Mouse (Mus musculus): ENCODE data around the gene Gramd1b.
A peak's percentile ranks its signal among the peaks of the same experiment; 100 is the strongest.

The Gramd1b gene

DNA sequence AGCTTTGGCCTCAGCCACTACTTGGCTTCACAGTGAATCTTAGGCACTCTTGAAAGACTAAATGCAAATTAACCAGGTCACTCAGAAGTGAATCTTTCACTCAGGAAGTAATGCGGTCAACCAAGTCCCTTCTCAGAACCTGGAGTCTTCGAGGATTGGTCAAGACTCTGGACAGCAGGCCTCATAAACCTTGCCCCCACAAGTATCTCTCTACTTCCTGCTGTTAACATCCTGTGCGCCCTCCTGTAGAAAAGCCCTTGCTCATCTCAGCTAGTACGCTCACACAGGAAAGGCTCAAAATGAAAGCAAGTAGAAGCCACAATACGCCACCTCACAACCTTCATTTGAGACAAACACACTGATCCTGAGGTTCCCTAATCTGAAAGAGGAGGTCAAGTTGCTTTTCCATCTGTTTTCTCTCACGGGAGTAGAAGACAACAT lies 107.7 kb downstream of the Gramd1b start:
- no peak for DNase-seq (ENCODE audit: low spot score)

DNA sequence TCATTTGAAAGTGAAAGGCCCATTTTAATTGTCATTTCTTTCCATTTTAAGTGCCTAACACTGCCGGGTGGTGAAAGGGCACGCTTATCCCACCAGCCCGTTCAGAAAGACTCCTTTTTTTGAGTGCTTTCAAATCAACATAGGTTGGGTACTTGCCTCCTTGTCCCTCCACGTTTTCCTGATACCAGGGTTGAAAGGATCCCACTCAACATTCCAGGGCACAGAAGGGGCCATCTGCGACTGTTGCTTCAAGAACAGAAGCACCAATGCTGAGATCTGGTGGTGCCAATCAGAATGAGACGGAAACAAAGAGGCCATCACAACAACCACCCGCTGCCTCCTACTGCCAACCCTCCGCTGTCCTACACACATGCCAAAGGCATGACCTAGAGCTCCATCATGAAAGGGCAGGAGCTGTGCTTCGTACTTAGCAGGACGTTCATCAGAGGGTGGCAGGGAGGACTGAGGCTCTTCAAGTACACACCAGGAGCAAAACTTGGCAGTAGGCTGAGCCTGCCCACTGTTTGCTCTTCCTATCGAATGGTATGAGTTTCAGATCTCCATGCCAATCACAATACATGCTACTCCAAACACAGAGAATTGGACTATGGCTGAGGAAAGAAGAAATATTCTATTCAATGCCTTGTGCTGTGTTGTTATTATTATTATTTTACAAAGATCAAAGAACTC lies 108.7 kb downstream of the Gramd1b start:
- DNase-seq (ENCODE audit: low spot score) = no peak

GRCm38 (mm10) chr9:40420652-40421335 lies 110.4 kb downstream of the Gramd1b start:
- no peak for DNase-seq (ENCODE audit: low spot score)

GRCm38 (mm10) chr9:40418803-40419202 lies 112.4 kb downstream of the Gramd1b start:
- DNase-seq (ENCODE audit: low spot score) = no peak

GRCm38 (mm10) chr9:40416150-40416549 lies 115.0 kb downstream of the Gramd1b start:
- no peak for DNase-seq (ENCODE audit: low spot score)

DNA sequence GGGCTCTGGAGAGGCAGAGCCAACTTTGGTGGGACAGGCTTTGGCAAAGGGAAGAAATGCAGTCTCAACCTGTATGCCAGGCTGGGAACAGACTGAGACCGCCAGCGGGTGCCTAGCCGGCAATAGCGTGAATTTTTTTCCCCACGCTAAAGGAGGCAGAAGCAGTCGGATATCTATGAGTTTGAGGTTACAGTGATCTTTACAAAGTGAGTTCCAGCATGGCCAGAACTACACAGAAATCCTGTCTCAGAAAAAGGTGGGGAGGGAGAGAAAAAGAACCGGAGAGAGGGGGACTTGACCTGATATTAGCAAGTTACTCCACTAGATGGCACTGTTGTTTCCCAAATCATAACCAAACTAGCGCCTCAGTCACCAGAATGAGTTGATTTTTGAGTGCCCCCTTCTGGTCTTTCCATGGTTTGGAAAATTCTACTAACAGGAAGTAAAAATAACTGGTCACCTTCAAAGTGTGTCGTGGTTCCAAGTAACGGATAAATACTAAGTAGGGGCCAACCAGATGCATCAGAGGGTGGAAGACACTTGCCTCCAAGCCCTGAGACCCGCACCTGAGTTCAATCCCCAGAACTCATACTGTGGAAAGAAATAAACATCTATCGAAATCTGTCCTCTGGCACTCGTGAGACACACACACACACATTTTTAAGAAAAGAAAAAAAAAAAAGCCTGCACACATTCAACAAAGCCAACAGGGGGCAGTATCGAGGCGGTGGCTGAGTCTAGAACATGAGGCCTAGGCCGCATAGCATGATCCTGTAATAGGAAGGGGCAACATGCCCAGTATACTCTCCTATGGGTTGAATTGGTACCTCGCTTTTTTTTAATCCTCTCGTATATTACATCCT lies 116.0 kb downstream of the Gramd1b start:
- DNase-seq (ENCODE audit: low spot score) = peak; percentile 92

GRCm38 (mm10) chr9:40414498-40414903 lies 116.7 kb downstream of the Gramd1b start:
- DNase-seq (ENCODE audit: low spot score) = peak; percentile 87

- DNase-seq (ENCODE audit: low spot score) = peak; percentile 50
Observed at GRCm38 (mm10) chr9:40413601-40414000, 117.6 kb downstream of the Gramd1b start.

DNA sequence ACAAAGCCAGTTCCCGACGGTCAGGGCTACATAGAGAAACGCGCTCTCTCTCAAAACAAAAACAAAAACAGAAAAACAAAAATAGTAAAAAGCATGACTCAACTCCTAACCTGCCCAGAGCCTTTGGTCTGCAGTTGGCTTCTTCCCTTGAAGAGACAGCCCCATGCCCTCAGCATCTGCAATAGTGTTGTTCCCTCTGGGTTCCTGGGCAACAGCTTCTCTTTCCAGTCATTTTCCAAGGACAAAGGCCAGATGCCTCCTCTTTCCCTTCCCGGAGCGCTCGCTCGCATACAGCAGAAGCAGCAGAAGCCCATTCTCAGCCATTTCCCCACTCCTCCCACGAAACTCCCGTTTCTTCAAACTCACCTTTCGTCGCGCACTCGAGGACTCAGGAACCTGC lies 118.3 kb downstream of the Gramd1b start:
- DNase-seq (ENCODE audit: low spot score) = peak; percentile 78

DNA sequence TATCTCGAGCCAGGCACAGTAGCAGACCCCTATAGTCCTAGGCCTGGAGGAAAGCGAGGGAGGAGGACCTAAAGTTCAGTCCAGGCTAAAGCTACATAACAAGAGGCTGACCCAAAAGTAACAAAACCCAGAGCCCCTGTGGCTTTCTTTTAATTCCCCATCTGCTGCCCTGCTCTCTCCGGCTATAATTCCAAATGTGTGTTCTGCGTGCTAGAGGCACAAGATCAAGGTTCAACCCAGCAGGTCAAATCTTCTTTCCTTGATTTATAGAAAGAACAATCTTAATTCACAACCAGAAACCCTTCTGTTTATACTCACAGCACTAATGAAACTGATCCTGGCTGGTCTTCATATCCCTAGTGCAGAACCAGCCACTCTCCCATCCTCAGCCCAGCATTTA lies 118.9 kb downstream of the Gramd1b start:
- DNase-seq (ENCODE audit: low spot score) = peak; percentile 51

DNA sequence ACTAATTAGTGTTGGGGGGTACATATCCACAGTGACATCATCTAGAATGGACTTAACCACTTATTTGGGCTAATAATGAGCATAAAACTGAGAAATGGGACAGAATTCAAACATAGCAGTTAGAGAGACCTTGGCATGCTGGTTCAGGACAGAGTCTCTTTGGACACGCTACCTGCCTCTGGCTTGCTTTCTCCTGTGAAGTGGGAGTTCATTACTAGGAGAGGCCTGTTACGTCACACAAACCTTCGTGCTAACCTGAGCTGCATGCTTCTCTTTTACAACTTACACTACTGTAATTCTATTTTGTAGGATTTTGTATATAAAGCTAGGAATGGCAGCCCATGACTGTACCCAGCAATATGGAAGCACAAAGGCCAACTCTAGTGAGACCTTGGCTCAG lies 120.3 kb downstream of the Gramd1b start:
- no peak for DNase-seq (ENCODE audit: low spot score)

- no peak for DNase-seq (ENCODE audit: low spot score)
Observed at GRCm38 (mm10) chr9:40409071-40409470, 122.1 kb downstream of the Gramd1b start.

DNA sequence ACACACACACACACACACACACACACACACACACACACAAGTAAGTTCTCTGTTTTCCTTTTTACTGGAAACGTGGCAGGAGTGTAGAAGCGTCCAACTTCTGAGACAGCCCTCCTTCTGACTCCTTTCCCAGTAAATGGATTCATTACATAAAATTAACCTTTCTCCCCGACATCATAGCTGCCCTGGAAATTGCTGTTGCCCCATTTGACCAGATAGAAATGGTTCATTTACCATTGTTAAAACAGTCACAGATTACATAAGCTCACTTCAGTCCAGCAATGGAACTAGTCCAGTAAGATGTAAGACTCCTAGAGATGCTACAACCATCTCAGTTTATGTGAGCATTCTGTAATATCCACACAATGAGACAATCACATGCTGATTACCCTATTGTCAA lies 122.8 kb downstream of the Gramd1b start:
- no peak for DNase-seq (ENCODE audit: low spot score)

DNA sequence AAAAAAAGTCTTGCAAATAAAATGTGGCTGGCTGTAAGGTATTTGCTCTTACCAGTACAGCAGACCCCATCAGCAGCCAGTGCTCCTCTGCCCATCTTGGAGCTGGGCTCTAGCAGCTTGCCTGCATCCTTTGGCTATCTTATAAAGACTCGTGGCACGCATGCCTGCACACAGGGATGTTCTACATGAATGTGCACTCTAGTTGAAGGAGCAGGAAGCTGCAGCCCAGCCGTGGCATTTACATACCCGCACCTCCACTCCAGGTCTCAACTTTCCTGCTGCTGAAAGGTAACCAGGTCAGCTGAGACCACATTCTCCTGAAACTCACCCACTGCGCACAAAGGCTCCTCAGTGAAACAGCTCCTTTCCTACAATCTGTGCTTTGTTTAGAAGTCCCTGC lies 123.3 kb downstream of the Gramd1b start:
- no peak for DNase-seq (ENCODE audit: low spot score)

GRCm38 (mm10) chr9:40405804-40406203 lies 125.4 kb downstream of the Gramd1b start:
- DNase-seq (ENCODE audit: low spot score) = no peak

DNA sequence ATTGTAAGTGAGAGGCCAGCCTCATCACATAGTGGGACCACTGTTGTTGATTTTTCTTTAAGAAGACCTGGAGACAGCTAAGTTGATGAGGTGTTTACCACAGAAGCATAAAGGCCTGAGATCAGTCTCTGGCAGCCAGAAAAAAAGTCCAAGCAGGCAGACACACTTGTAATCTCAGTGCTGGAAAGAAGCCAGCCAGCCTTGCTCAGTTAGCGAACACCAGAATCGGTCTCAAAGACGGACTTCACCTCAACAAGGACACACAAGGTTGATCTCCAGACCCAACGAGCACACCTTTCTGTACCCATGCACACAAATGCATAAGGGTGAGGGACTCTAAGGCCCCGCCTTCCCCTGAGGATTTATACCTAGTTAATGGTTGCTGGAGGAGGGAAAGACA lies 125.9 kb downstream of the Gramd1b start:
- peak; percentile 34 for DNase-seq (ENCODE audit: low spot score)

DNA sequence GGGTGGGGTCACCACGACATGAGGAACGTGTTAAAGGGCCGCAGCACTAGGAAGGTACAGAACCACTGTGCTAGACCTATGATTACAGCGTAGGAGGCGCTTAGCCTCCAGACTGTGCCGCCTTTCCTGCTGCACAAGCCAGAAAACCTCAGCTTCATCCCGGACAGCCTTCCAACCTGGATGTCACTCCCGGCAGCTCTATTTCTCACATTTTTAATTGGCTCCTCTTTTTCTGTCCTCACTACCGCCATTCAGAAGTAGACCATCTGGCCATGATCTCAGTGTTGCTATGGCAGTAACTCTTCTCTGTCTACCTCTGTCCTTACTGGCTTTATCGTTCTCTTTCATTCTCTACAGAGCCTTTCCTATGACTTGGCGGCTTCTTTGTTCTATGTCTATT lies 126.5 kb downstream of the Gramd1b start:
- DNase-seq (ENCODE audit: low spot score) = no peak

DNA sequence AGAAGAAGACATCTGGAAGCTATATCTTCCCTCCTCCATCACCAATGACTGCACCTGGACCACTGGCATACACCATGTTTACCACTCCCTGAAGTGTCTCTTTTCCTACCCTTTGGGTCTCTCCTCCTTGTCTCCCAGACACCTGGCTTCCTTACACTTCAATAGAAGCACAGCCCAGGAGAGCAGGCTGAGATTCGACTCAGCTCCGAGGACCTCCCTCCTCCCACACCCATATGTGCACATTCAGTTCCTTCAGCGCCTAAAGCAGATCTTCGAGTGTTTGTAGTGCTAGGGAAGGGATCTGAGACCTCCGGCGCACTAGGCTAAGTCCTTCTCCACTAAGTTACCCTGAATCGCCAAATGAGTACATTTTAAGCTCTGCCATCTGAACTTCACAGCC lies 127.4 kb downstream of the Gramd1b start:
- DNase-seq (ENCODE audit: low spot score) = no peak

DNA sequence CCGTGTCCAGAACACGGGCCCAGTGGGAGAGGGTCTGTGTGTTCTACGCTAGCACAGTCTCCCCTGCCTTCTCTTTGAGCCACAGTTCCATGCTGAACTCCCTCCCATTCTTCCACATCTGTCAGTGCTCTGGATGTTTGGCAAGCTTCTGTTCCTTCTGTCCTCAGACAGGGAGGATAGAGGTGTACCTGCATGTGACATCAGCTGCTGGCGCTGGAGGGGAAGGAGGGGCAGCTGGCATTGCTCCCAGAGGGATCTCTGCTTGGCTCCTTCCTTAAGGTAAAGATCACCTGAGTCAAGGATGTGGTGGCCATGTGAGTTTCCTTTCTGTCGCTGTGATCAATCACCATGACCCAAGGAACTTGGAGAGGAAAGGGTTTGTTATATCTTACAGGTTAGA lies 129.4 kb downstream of the Gramd1b start:
- DNase-seq (ENCODE audit: low spot score) = no peak

DNA sequence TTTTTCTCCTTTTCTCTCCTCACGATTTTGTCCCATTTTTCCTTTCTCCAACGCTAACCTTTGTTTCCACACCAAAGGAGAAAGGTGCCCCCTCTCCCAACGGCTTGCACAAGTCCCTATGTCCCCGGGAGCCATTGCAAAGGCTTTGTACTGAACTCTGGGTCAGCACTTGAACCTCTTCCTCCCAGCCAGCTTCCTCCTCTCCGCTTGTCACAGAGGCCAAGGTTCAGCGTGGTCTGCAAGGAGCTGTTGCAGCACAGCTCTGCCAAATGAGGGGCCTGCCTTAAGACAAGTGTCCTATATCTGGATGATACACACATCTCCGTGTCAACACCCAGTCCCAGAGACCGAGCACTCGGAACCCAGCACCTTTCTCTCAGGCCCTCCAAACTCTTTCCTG lies 130.3 kb downstream of the Gramd1b start:
- DNase-seq (ENCODE audit: low spot score) = no peak

DNA sequence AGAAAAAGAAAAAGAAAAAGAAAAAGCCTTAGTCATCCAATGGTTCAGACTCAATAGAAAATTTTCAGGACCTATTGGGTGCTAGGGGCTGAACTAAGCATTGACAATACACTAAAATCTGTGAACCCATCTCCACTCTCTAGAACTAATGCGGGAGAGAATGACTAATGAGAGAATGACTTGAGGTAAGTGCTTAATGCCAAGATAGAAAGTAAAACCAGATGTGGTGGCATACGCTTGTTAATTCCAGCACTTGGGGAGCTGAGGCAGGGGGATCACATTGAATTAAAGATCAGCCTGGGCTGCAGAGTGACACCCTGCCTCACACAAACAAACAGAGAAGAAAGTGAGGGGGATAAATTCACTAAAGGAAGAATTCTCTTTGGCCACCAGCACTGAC lies 131.0 kb downstream of the Gramd1b start:
- DNase-seq (ENCODE audit: low spot score) = no peak

DNA sequence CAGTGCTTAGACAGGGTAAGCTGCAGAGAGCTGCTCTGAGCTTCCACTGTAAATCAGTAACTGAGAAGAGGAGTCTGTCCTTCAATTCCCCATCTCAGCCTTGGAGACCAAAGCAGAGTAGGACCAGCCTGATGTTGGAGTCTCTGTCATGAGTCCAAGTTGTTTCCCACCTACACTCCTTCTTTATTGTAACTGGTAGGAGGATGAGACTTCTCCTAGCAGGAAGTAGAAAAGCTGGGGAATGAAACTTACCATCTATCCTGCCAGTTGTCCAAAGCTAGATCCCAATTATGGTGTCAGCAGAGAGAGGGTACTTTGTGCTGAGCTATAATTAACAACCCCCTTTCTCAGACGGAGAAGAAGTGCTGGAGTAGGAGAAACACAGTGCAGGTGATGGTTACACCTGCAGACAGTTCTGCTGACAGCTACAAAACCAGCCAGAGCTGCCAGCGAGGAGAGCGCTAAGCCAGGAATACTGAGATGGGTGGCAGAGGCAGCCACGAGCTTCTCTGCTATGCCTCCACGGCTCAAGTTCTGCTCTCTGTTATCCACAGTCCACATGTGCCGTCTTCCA lies 131.7 kb downstream of the Gramd1b start:
- DNase-seq (ENCODE audit: low spot score) = no peak
